Mouse (Mus musculus): ENCODE measurements around the gene Fam53b. TPM values are rescaled to one million over a fixed set of nuclear protein-coding genes. Genes with fewer than 3 reads are reported as not detected.

Gene Fam53b
- polyA plus RNA-seq, 2 experiments = 12.9 to 20.0 TPM

DNA sequence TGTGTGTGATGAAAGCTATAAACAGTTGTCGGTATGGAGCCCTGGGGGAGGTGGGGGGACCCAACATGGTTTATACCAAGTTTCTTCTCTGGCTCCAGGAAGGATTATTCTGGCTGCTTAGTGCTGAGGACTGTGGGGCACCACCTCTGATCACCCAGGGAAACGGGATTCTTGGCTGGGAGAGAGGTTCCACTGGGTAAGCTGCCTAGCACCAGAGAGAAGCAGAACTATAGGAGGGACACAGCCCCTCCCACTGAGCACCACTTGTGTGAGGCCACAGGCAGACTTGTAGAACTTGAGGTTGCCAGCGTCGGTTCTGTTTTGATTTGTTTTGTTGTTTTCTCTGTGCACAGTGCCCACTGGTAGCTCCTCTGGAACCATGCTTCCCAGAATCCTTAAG, 40.3 kb upstream of the Fam53b start:
- no peak for ATAC-seq (ENCODE audit: insufficient read depth)
- WGBS (ENCODE audit: insufficient replicate concordance) = 59% methylated on average over 4 of the region's 4 CpGs
- Histone ChIP-seq H3K27ac (no peak overlapping the region), H3K9ac (replicated peaks) (no peak overlapping the region), H3K27me3 (ENCODE audit: control insufficient read depth, insufficient read depth, low read length) (no peaks in the 10 kb centered on the region), H3K4me3 (ENCODE audit: insufficient read depth in 1 of 2, low read depth in 2 of 2, low read length in 2 of 2) (no peak overlapping the region), H3K4me1 (replicated peaks; ENCODE audit: control insufficient read depth in 2 of 2, insufficient read depth in 2 of 2, low read length in 1 of 2) (peaks cover 6 to 15% of the 10 kb centered on the region in 2 experiments), H3K36me3 (replicated peaks; ENCODE audit: control insufficient read depth, insufficient read depth, low read depth) (peaks cover 3% of the 10 kb centered on the region), H3K9me3 (ENCODE audit: control insufficient read depth, low read length) (no peaks in the 10 kb centered on the region), H3K4me2 (ENCODE audit: low read depth) (no peak overlapping the region)
- TF ChIP-seq CTCF (IDR thresholded peaks at IDR 0.05; ENCODE audit: low read depth) (no peak), EP300 (IDR thresholded peaks at IDR 0.05; ENCODE audit: low read depth) (no peak)
- DNase-seq (ENCODE audit: low read depth in 3 of 3, low spot score in 3 of 3) = no peak

DNA sequence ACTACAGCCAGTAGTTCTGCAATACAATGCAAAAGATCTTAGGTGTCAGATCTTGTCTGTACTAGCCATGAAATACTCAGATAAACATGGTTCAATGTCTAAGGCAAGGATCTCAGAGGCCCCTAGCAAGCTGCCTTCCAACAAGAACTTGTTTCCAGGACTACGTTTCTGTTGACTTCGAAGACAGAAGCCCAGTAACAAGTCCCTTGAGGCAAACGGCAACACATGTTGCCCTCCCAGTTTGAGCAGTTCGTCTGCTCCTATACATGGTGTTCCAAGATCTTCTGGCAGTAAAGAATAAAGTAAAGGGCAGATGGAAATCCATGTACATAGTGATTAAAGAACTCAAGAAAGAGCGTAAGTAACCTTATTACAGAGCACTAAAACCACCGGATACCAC, 39.7 kb upstream of the Fam53b start:
- TF ChIP-seq CTCF (IDR thresholded peaks at IDR 0.05; ENCODE audit: low read depth) (no peak), EP300 (IDR thresholded peaks at IDR 0.05; ENCODE audit: low read depth) (no peak)
- WGBS (ENCODE audit: insufficient replicate concordance) = 82% methylated on average over 6 of the region's 6 CpGs
- DNase-seq (ENCODE audit: low read depth in 3 of 3, low spot score in 3 of 3) = no peak
- H3K27ac ChIP-seq = no peak overlapping the region
- H3K4me1 ChIP-seq (replicated peaks; ENCODE audit: control insufficient read depth in 2 of 2, insufficient read depth in 2 of 2, low read length in 1 of 2) = peaks cover 2 to 11% of the 10 kb centered on the region in 2 experiments; a peak in 3 of 4 replicates
- H3K4me2 ChIP-seq (ENCODE audit: low read depth) = no peak overlapping the region
- H3K9ac ChIP-seq (replicated peaks) = no peak overlapping the region
- no peak overlapping the region for H3K4me3 ChIP-seq (ENCODE audit: insufficient read depth in 1 of 2, low read depth in 2 of 2, low read length in 2 of 2)
- no peaks in the 10 kb centered on the region for H3K27me3 ChIP-seq (ENCODE audit: control insufficient read depth, insufficient read depth, low read length)
- no peaks in the 10 kb centered on the region for H3K9me3 ChIP-seq (ENCODE audit: control insufficient read depth, low read length)
- no peak for ATAC-seq (ENCODE audit: insufficient read depth)
- H3K36me3 ChIP-seq (replicated peaks; ENCODE audit: control insufficient read depth, insufficient read depth, low read depth) = peaks cover 3% of the 10 kb centered on the region

DNA sequence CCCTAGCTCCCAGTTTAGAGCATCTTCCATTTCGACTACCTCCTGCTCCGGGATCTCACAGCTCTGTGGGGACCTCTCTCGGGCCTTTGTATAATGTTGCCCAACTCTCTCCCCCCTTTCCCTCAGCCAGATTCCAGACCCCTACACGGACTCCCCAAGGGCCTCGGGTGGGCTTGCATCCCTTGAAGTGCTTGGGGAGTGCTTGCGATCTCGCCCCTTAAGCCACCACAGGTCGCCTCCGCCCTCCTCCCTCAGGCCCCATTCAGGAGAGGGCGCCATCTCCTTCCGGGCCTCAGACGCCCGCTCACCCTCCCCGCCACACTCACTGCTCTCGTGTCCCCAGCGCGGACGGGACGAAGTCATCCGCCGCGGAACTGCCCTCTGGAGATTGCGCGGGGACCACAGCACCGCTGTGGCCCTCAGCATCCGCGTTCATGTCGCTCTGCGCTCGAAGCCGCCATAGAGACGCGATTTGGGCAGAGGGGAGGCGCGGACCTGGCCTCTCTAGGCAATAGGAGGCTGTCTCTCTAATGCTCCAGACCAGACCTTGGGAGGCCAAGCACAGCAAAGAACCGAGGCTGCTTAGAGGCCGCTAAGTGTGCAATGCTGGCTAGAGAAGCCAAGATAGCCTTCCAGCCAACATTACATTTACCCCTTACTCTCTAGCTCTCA, 38.6 kb upstream of the Fam53b start, which contains the start of gene Eef1akmt2:
TSS of gene Eef1akmt2 (minus strand) at position 501 of the 672 bp plus-strand sequence.
- WGBS (ENCODE audit: insufficient replicate concordance) = under 1% methylated on average over 37 of the region's 37 CpGs
- H3K4me1 ChIP-seq (replicated peaks; ENCODE audit: control insufficient read depth in 2 of 2, insufficient read depth in 2 of 2, low read length in 1 of 2) = peaks cover 2 to 11% of the 10 kb centered on the region in 2 experiments; a peak in 3 of 4 replicates
- H3K9ac ChIP-seq (replicated peaks) = peak within 1 kb of the TSS; percentile 95
- H3K27me3 ChIP-seq (ENCODE audit: control insufficient read depth, insufficient read depth, low read length) = no peaks in the 10 kb centered on the region
- H3K27ac ChIP-seq = peak within 1 kb of the TSS; percentile 84
- peak within 1 kb of the TSS; percentile 71 to 86 for H3K4me3 ChIP-seq (ENCODE audit: insufficient read depth in 1 of 2, low read depth in 2 of 2, low read length in 2 of 2)
- peak; percentile 16 for TF ChIP-seq EP300 (IDR thresholded peaks at IDR 0.05; ENCODE audit: low read depth)
- peak; percentile 67 for TF ChIP-seq CTCF (IDR thresholded peaks at IDR 0.05; ENCODE audit: low read depth)
- ATAC-seq (ENCODE audit: insufficient read depth) (peak; percentile 96), DNase-seq (ENCODE audit: low read depth in 3 of 3, low spot score in 3 of 3) (peak; percentile 64 to 73 (median 69))
- no peaks in the 10 kb centered on the region for H3K9me3 ChIP-seq (ENCODE audit: control insufficient read depth, low read length)
- H3K36me3 ChIP-seq (replicated peaks; ENCODE audit: control insufficient read depth, insufficient read depth, low read depth) = peaks cover 3% of the 10 kb centered on the region
- peak within 1 kb of the TSS; percentile 85 for H3K4me2 ChIP-seq (ENCODE audit: low read depth)

DNA sequence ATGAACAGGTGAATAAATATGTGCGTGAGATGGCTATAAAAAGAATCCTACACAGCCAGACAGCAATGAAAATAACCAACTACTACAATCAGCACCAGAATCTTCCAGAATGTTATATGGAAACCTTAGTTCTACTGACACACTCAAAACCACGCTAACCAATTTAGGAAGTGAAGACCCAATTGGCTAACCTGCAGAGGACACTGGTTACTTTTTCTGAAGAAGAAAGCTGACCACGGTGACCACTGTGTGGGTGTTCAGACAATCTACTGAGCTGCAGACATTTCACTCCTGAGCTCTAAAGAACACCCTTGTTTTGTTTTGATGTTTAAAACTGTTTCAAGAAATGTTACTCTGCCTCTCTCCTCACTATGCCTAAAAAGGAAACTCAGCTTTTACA, 29.5 kb upstream of the Fam53b start:
- 70% methylated on average over 3 of the region's 3 CpGs for WGBS (ENCODE audit: insufficient replicate concordance)
- H3K27me3 ChIP-seq (ENCODE audit: control insufficient read depth, insufficient read depth, low read length) = no peaks in the 10 kb centered on the region
- no peak overlapping the region for H3K4me3 ChIP-seq (ENCODE audit: insufficient read depth in 1 of 2, low read depth in 2 of 2, low read length in 2 of 2)
- no peak overlapping the region for H3K27ac ChIP-seq
- no peaks in the 10 kb centered on the region for H3K9me3 ChIP-seq (ENCODE audit: control insufficient read depth, low read length)
- DNase-seq (ENCODE audit: low read depth in 3 of 3, low spot score in 3 of 3) (no peak), ATAC-seq (ENCODE audit: insufficient read depth) (no peak)
- no peaks in the 10 kb centered on the region; the same call in 1 of the 2 replicates for H3K36me3 ChIP-seq (replicated peaks; ENCODE audit: control insufficient read depth, insufficient read depth, low read depth)
- TF ChIP-seq EP300 (IDR thresholded peaks at IDR 0.05; ENCODE audit: low read depth) = no peak
- H3K9ac ChIP-seq (replicated peaks) = no peak overlapping the region
- no peaks in the 10 kb centered on the region for H3K4me1 ChIP-seq (replicated peaks; ENCODE audit: control insufficient read depth in 2 of 2, insufficient read depth in 2 of 2, low read length in 1 of 2)
- H3K4me2 ChIP-seq (ENCODE audit: low read depth) = no peak overlapping the region

GRCm38 (mm10) chr7:132842455-132842854, 28.8 kb upstream of the Fam53b start:
- Histone ChIP-seq H3K9me3 (ENCODE audit: control insufficient read depth, low read length) (no peaks in the 10 kb centered on the region), H3K4me3 (ENCODE audit: insufficient read depth in 1 of 2, low read depth in 2 of 2, low read length in 2 of 2) (no peak overlapping the region), H3K36me3 (replicated peaks; ENCODE audit: control insufficient read depth, insufficient read depth, low read depth) (no peaks in the 10 kb centered on the region; the same call in 1 of the 2 replicates), H3K27ac (no peak overlapping the region), H3K4me1 (replicated peaks; ENCODE audit: control insufficient read depth in 2 of 2, insufficient read depth in 2 of 2, low read length in 1 of 2) (no peaks in the 10 kb centered on the region), H3K4me2 (ENCODE audit: low read depth) (no peak overlapping the region), H3K27me3 (ENCODE audit: control insufficient read depth, insufficient read depth, low read length) (no peaks in the 10 kb centered on the region), H3K9ac (replicated peaks) (no peak overlapping the region)
- 66% methylated on average over 1 of the region's 1 CpGs for whole genome bisulfite sequencing (ENCODE audit: insufficient replicate concordance)
- no peak for ATAC-seq (ENCODE audit: insufficient read depth)
- TF ChIP-seq CTCF (IDR thresholded peaks at IDR 0.05; ENCODE audit: low read depth) = no peak
- TF ChIP-seq EP300 (IDR thresholded peaks at IDR 0.05; ENCODE audit: low read depth) = no peak
- DNase-seq (ENCODE audit: low read depth in 3 of 3, low spot score in 3 of 3) = no peak

Data from liver, embryonic 14.5 days (tissue).